Mouse (Mus musculus) lung, adult 2 months (tissue): ENCODE measurements around the gene Gm20388.

Experiments
- CTCF ChIP-seq: fragments of 200-500 bp; IDR thresholded peaks from 2 replicates; pipeline ENCODE4 v1.5.1; 2011; ENCODE audit warnings: mild to moderate bottlenecking, low read length, control low read depth; ENCODE audit not compliant: insufficient read depth
- POLR2A ChIP-seq: fragments of 200-500 bp; IDR thresholded peaks from 2 replicates; pipeline ENCODE4 v1.6.1; 2011; ENCODE audit warnings: low read depth, mild to moderate bottlenecking, control low read depth, low read length, borderline replicate concordance; ENCODE audit errors: extremely low read depth

GRCm38 (mm10) chr8:123756901-123757300 is 3846.3 kb downstream of the Gm20388 start:
- TF ChIP-seq CTCF, result no peak
- no peak for TF ChIP-seq POLR2A
